Mouse (Mus musculus) MEL (cell line): ENCODE data around the gene Srgap1. TPM values are rescaled to one million over a fixed set of nuclear protein-coding genes. Genes with fewer than 3 reads are reported as not detected.

Experiments
- DNase-seq: peaks from one replicate; pipeline ENCODE4 v3.0.0; 2011; ENCODE audit warnings: low read depth, low spot score
- H3K27ac ChIP-seq: 2 replicates; pipeline ENCODE4 v1.5.1; 2012; ENCODE audit warnings: low read depth, mild to moderate bottlenecking, control low read depth, low read length, moderate library complexity; ENCODE audit not compliant: control insufficient read depth
- H3K27me3 ChIP-seq, 2 experiments: fragments of 150-350 bp in 1 of 2; sonication (generic) in 1 of 2; 2 replicates each; pipeline ENCODE4 v1.6.1; 2012; ENCODE audit warnings: low read length in 2 of 2, mild to moderate bottlenecking in 2 of 2, improper control_type of control experiment in 1 of 2, moderate library complexity in 1 of 2; ENCODE audit not compliant: insufficient read depth in 2 of 2, control insufficient read depth in 1 of 2
- H3K36me3 ChIP-seq, 2 experiments: 2 replicates each; pipeline ENCODE4 v1.6.1; 2012 to 2014; ENCODE audit warnings: low read length in 2 of 2, improper control_type of control experiment in 1 of 2, inconsistent platforms in 1 of 2, mild to moderate bottlenecking in 1 of 2; ENCODE audit not compliant: insufficient read depth in 2 of 2, control insufficient read depth in 1 of 2
- H3K4me1 ChIP-seq, 2 experiments: fragments of 150-350 bp in 1 of 2; sonication (generic) in 1 of 2; 2 replicates each; pipeline ENCODE4 v1.6.1; 2012; ENCODE audit warnings: low read length in 2 of 2, improper control_type of control experiment in 1 of 2, mild to moderate bottlenecking in 1 of 2; ENCODE audit not compliant: insufficient read depth in 2 of 2, control insufficient read depth in 1 of 2
- H3K4me3 ChIP-seq, 2 experiments: fragments of 150-350 bp in 1 of 2; sonication (generic) in 1 of 2; 2 replicates each; pipeline ENCODE4 v1.5.1; 2012; ENCODE audit warnings: low read depth in 2 of 2, low read length in 2 of 2, mild to moderate bottlenecking in 2 of 2, moderate library complexity in 2 of 2, control low read depth in 1 of 2, improper control_type of control experiment in 1 of 2; ENCODE audit not compliant: control insufficient read depth in 1 of 2, insufficient read depth in 1 of 2
- H3K79me2 ChIP-seq: 2 replicates; pipeline ENCODE4 v1.6.1; 2012; ENCODE audit warnings: mild to moderate bottlenecking, low read length, moderate library complexity; ENCODE audit not compliant: control insufficient read depth, poor library complexity, insufficient read depth
- H3K9ac ChIP-seq: 2 replicates; pipeline ENCODE4 v1.6.1; 2012; ENCODE audit warnings: low read depth, mild to moderate bottlenecking, control low read depth, low read length, moderate library complexity; ENCODE audit not compliant: control insufficient read depth, poor library complexity, severe bottlenecking
- H3K9me3 ChIP-seq: fragments of 150-350 bp; sonication (generic); replicated peaks from 2 replicates; pipeline ENCODE4 v1.6.1; 2012; ENCODE audit warnings: mild to moderate bottlenecking, low read length, improper control_type of control experiment, moderate library complexity; ENCODE audit not compliant: insufficient read depth
- EP300 ChIP-seq, 2 experiments: IDR thresholded peaks; 2 replicates each; pipeline ENCODE4 v1.6.1; 2011; ENCODE audit warnings: improper control_type of control experiment in 2 of 2, low read length in 2 of 2, low read depth in 1 of 2, mild to moderate bottlenecking in 1 of 2
- ETS1 ChIP-seq: IDR thresholded peaks from 2 replicates; pipeline ENCODE4 v1.6.1; 2012; ENCODE audit warnings: low read depth, mild to moderate bottlenecking, inconsistent platforms, low read length, improper control_type of control experiment, moderate library complexity
- GATA1 ChIP-seq: IDR thresholded peaks from 2 replicates; pipeline ENCODE4 v1.6.1; 2011; ENCODE audit warnings: low read depth, low read length, improper control_type of control experiment
- JUND ChIP-seq: IDR thresholded peaks from 2 replicates; pipeline ENCODE4 v1.6.1; 2011; ENCODE audit warnings: low read depth, mild to moderate bottlenecking, improper control_type of control experiment, low read length
- MYC ChIP-seq: IDR thresholded peaks from 2 replicates; pipeline ENCODE4 v1.6.1; 2011; ENCODE audit warnings: low read depth, mild to moderate bottlenecking, low read length, improper control_type of control experiment, moderate library complexity
- POLR2AphosphoS5 ChIP-seq: IDR thresholded peaks from 2 replicates; pipeline ENCODE4 v1.6.1; 2012; ENCODE audit warnings: low read depth, borderline replicate concordance, mild to moderate bottlenecking, inconsistent platforms, low read length, moderate library complexity, mixed read lengths
- RCOR1 ChIP-seq: IDR thresholded peaks from 2 replicates; pipeline ENCODE4 v1.6.1; 2012; ENCODE audit warnings: low read depth, mild to moderate bottlenecking, inconsistent platforms, low read length, improper control_type of control experiment
- SIN3A ChIP-seq: IDR thresholded peaks from 2 replicates; pipeline ENCODE4 v1.6.1; 2012; ENCODE audit warnings: low read length, improper control_type of control experiment, inconsistent platforms
- TAL1 ChIP-seq: IDR thresholded peaks from 2 replicates; pipeline ENCODE4 v1.6.1; 2012; ENCODE audit warnings: mild to moderate bottlenecking, inconsistent platforms, low read length, moderate library complexity, mixed read lengths
- TBP ChIP-seq: IDR thresholded peaks from 2 replicates; pipeline ENCODE4 v1.8.0; 2011; ENCODE audit warnings: low read depth, low read length, improper control_type of control experiment
- TCF12 ChIP-seq: IDR thresholded peaks from 2 replicates; pipeline ENCODE4 v1.6.1; 2014; ENCODE audit warnings: low read depth, mild to moderate bottlenecking, inconsistent platforms, low read length, improper control_type of control experiment, moderate library complexity
- polyA plus RNA-seq, 2 experiments: library from polyadenylated mRNA; stranded (reverse) in 1 of 2; unstranded in 1 of 2; fragments of >175 nt in 1 of 2; fragments of >200 nt in 1 of 2; gene quantifications; 2 replicates each; pipeline versions ENCODE4 v1.2.1 to v1.2.4; 2012; ENCODE audit warnings: low replicate concordance in 2 of 2, low read depth in 1 of 2; ENCODE audit not compliant: insufficient read length in 2 of 2, insufficient read depth in 1 of 2, missing spikeins in 1 of 2
- total RNA-seq: library from RNA; depleted of rRNA; stranded (reverse); fragments of 300-350 nt; gene quantifications from 2 replicates; pipeline ENCODE4 v1.2.3, GENCODE M21; 2012; rRNA removed

Gene Srgap1
- total and polyA plus RNA-seq, 3 experiments, result not detected

DNA sequence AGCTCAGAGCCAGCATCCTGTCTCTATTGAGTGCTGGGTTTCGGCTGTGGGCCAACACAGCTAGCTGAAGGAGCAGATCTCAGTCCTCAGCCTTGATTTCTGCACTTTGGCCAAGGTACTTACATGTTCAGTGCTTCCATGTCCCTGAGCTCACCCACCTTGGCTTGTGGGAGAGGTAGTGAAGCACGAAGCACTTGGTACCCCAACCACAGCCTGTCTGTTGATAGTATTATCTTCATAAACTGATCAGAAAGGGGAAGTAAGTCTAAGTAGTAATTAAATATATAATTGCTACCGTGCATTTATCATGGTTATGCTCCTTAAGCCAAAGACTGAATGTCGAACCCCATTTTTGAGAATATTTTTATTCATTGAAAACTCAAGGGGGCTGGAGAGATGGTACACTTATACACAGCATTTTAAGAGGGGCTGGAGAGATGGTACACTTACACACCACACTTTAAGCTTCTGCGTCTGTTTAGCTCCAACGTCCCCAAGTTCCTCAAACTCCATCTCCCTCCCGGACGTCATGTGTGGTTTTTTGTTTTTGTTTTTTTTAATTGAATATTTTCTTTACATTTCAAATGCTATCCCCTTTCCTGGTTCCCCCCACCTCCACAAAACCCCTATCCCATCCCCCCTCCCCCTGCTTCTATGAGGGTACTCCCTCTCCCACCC lies 315.9 kb downstream of the Srgap1 start:
- TF ChIP-seq TCF12 (0 out of 2 replicates have a peak, but pooled peaks have one; percentile 30), MYC (peak; percentile 34; the same call in 1 of the 2 replicates), EP300 (IDR thresholded peaks at IDR 0.05; ENCODE audit: low read depth in 1 of 2, low read length in 2 of 2) (peak; percentile 52 to 65; a peak in 3 of 4 replicates), POLR2AphosphoS5 (no peak), SIN3A (0 out of 2 replicates have a peak, but pooled peaks have one; percentile 19), RCOR1 (peak; percentile 38; the same call in 1 of the 2 replicates), GATA1 (peak; percentile 60), TAL1 (no peak), TBP (0 out of 2 replicates have a peak, but pooled peaks have one; percentile 33), ETS1 (peak; percentile 32), JUND (no peak)
- DNase-seq, result peak; percentile 65
- Histone ChIP-seq H3K4me3 (peak overlapping the region in 1 of 2 experiments; percentile 22; a peak in 1 of 4 replicates), H3K36me3 (peaks cover 0 to 5% of the 10 kb centered on the region in 2 experiments; a peak in 2 of 4 replicates), H3K79me2 (no peaks in the 10 kb centered on the region), H3K27ac (no peak overlapping the region), H3K4me1 (peaks cover 0 to 5% of the 10 kb centered on the region in 2 experiments; a peak in 2 of 4 replicates), H3K9me3 (no peaks in the 10 kb centered on the region), H3K27me3 (no peaks in the 10 kb centered on the region), H3K9ac (no peak overlapping the region)

Other genes with a start within 250 kb of the Srgap1 start
- 24.3 and 30.6 TPM in 2 replicates for gene Rxylt1, start 50.1 kb upstream of the Srgap1 start, total RNA-seq
- 10 to 100 TPM in 1 of 2 experiments, not detected in 1; 26.1 TPM for gene Rxylt1, start 50.1 kb upstream of the Srgap1 start, polyA plus RNA-seq